Mouse (Mus musculus) megakaryocyte, embryonic 14.5 days (primary cell): ENCODE results near the gene Asah2.

Experiments used
- FLI1 ChIP-seq: IDR thresholded peaks from 2 replicates; pipeline ENCODE4 v1.6.1; 2012; ENCODE audit warnings: low read length, inconsistent platforms, mixed read lengths
- GATA1 ChIP-seq: IDR thresholded peaks from 3 replicates; pipeline ENCODE4 v1.6.1; 2012; ENCODE audit warnings: mixed read lengths, low read length, inconsistent platforms, borderline replicate concordance

DNA sequence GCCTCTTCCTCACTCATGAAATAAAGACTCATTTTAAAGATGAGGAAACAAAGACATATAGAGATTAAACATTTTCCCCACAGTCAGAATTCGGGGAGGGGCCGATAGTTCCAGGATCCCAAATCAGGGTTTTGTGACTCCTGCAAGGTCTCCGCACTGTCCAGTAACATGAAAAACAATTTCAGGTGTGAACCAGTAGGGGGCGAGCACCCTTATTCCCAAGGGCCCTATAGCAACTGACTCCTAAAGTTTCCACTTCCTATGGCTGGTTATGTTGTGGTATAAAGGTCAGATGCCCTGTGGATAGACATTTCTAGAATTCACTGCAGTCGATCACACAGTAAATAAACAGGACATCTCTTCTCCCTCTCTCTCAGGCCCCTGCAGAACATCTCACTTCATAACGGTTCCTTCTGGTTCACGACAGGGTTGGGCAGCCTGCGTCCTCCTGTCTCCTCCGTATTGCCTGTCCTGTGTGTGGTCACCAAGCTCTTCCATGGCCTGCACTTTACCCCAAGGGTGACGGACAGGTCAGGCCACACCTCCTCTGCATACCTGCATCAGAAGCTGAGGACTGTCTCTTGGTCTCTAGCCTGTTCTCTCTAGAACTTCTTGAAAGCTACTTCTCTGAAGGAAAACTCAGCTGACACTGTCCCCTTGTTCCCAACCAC is 19.3 kb upstream of the Asah2 start:
- TF ChIP-seq GATA1 (no peak), FLI1 (no peak)
